Mouse (Mus musculus) limb, embryonic 11.5 days (tissue): ENCODE results near the gene Timm10b. TPM values are rescaled to one million over a fixed set of nuclear protein-coding genes. Genes with fewer than 3 reads are reported as not detected.

Experiments
- ATAC-seq: fragments of 200-750 bp; cut with Nextera tagmentation; 2 replicates; pipeline ENCODE4 v1.8.0; 2017; ENCODE audit warnings: low read depth; ENCODE audit not compliant: insufficient number of reproducible peaks, low FRiP score, low TSS enrichment
- DNase-seq: peaks from one replicate; pipeline ENCODE4 v3.0.0-alpha.2; 2015; ENCODE audit warnings: low spot score
- H3K27ac ChIP-seq: fragments of 300-500 bp; sonication (generic); replicated peaks from 2 replicates; pipeline ENCODE4 v1.5.1; 2014; ENCODE audit warnings: low read depth, mild to moderate bottlenecking, low read length
- H3K27me3 ChIP-seq: fragments of 300-500 bp; sonication (generic); 2 replicates; pipeline ENCODE4 v1.6.1; 2014; ENCODE audit warnings: mild to moderate bottlenecking, low read length, mixed read lengths; ENCODE audit not compliant: control insufficient read depth, insufficient read depth
- H3K36me3 ChIP-seq: fragments of 300-500 bp; sonication (generic); 2 replicates; pipeline ENCODE4 v1.6.1; 2014; ENCODE audit warnings: mild to moderate bottlenecking, low read length, moderate library complexity, mixed read lengths; ENCODE audit not compliant: control insufficient read depth, insufficient read depth
- H3K4me1 ChIP-seq: fragments of 300-500 bp; sonication (generic); 2 replicates; pipeline ENCODE4 v1.6.1; 2014; ENCODE audit warnings: low read length, mixed read lengths; ENCODE audit not compliant: control insufficient read depth, insufficient read depth
- H3K4me2 ChIP-seq: fragments of 300-500 bp; sonication (generic); 2 replicates; pipeline ENCODE4 v1.6.1; 2014; ENCODE audit warnings: low read depth, mild to moderate bottlenecking, moderate library complexity; ENCODE audit not compliant: severe bottlenecking
- H3K4me3 ChIP-seq: fragments of 300-500 bp; sonication (generic); 2 replicates; pipeline ENCODE4 v1.5.1; 2014; ENCODE audit warnings: low read depth, low read length
- H3K9ac ChIP-seq: fragments of 300-500 bp; sonication (generic); 2 replicates; pipeline ENCODE4 v1.6.1; 2014; ENCODE audit warnings: mild to moderate bottlenecking, low read length
- H3K9me3 ChIP-seq: fragments of 300-500 bp; sonication (generic); 2 replicates; pipeline ENCODE4 v1.6.1; 2016; ENCODE audit warnings: low read length; ENCODE audit not compliant: control insufficient read depth
- WGBS: fragments of 180-500 bp; shearing (Covaris S2); extraction: QIAGEN DNeasy Blood & Tissue Kit; methylation state at CpG from one replicate; pipeline ENCODE4 v1.1.7; 2014; 5-methylcytosine and 5-hydroxymethylcytosine counted together
- polyA plus RNA-seq: library from polyadenylated mRNA; unstranded; fragments of >200 nt; fragmentation: Nextera tagmentation; extraction: Ambion mirVana; gene quantifications from 2 replicates; pipeline ENCODE4 v1.2.1, GENCODE M21; 2014

Gene Timm10b
- polyA plus RNA-seq, 1 experiment from 2014 or later = 166 TPM

DNA sequence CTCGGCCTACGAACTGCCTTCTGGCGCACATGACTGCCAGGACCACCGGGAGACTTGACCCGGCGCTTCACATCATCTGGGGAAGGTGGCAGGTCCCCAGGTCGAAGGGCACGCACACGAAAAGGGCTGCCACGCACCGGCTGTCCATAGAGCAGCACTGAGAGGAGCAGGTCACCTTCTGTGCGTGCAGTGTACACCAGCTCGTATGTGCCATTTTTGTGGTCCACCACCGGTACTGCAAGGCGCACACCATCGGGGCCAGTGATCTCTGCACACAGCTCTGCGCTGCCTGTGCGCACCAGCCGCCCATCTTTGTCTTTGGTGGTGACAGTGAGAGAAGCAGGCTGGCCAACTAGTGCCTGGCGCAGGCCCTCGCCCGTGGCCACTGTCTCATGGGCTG is 22.0 kb upstream of the Timm10b start:
- DNase-seq = no peak
- 95% methylated on average over 22 of the region's 22 CpGs for WGBS
- H3K9ac ChIP-seq = no peak overlapping the region

DNA sequence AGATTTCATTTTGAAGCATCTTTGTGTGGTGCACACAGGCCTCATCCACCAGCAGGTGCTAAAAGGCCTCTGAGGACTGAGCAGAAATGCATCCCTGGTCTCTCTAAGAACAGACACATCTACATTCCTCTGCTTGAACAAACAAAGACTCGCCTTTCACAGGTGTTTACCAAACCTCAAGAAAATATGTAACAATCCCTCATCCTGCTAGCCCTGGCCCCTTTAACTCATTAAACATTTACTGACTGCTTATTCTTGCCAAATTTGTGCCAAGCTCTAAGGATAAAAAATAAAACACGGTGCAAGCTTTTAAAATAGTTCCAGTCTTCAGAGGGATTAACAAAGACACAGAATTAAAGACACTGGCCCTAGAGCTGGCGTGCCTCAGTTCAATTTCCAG is 20.2 kb upstream of the Timm10b start:
- 90% methylated on average over 3 of the region's 3 CpGs for WGBS
- no peaks in the 10 kb centered on the region for H3K9me3 ChIP-seq
- no peak overlapping the region for H3K4me2 ChIP-seq
- no peak overlapping the region for H3K4me3 ChIP-seq
- no peak for ATAC-seq
- DNase-seq = no peak
- no peaks in the 10 kb centered on the region for H3K27me3 ChIP-seq
- H3K36me3 ChIP-seq = peaks cover 2% of the 10 kb centered on the region
- no peaks in the 10 kb centered on the region for H3K4me1 ChIP-seq
- H3K27ac ChIP-seq = no peak overlapping the region
- no peak overlapping the region for H3K9ac ChIP-seq

More for the DNA sequence above, 22.0 kb upstream of the Timm10b start:
- no peaks in the 10 kb centered on the region for H3K4me1 ChIP-seq
- no peak for ATAC-seq
- no peaks in the 10 kb centered on the region for H3K9me3 ChIP-seq
- no peak overlapping the region for H3K27ac ChIP-seq
- no peaks in the 10 kb centered on the region for H3K27me3 ChIP-seq
- peaks cover 5% of the 10 kb centered on the region for H3K36me3 ChIP-seq
- H3K4me2 ChIP-seq = no peak overlapping the region
- no peak overlapping the region for H3K4me3 ChIP-seq

DNA sequence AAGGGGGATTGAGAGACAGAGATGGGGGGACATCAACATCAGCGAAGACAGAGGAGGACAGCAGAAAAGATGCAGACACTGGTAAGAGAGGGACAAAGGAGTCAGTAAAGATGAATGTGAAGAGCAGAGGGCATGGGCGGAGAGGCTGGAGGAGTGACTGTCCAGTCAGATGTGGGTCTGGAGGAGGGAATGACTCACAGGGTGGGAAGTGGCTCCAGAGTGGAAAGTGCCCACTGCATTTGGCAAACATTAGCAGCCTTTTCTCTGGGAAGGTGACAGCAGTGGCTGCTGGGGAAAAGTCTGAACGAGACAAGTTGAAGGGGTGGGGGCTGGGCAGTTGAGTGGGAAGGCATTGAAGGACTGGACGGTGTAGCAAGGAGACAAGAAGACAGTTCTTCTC is 18.8 kb upstream of the Timm10b start:
- DNase-seq = no peak
- 78% methylated on average over 4 of the region's 4 CpGs for WGBS

DNA sequence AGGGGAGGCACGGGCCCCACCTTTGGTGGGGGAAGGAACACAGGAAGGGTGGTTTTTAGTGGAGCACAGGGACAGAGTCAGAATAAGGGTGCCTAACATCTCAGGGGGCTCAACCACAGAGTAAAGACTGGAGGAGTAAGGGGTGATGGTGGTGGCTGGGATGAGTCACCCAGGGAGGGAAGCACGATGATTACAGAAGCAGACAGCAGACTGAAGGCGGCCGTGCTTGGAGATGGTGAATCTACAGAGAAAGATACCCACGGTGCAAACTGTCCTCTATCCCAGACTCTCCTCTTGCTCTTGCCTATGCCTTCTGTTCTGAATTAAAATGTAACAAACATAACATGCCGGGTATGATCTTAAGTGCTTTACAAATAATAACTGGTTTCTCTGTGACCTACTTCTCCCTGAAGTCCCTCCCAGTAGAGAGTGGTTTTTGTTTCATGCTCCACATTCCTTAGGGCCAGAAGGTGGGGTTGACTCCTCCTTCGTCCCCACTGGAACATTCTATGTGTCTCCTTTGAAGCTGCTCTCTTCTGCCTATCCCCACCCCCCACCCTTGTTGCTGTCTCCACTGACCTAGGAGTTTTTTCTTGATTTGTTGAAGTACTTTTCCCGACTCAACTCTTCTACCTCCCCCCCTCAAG is 18.1 kb upstream of the Timm10b start:
- Histone ChIP-seq H3K4me2 (no peak overlapping the region), H3K27ac (no peak overlapping the region), H3K36me3 (peaks cover 2% of the 10 kb centered on the region), H3K9ac (no peak overlapping the region), H3K27me3 (no peaks in the 10 kb centered on the region), H3K4me3 (no peak overlapping the region), H3K9me3 (no peaks in the 10 kb centered on the region), H3K4me1 (no peaks in the 10 kb centered on the region)
- DNase-seq (no peak), ATAC-seq (no peak)
- 81% methylated on average over 8 of the region's 8 CpGs for WGBS

More for the DNA sequence above, 18.8 kb upstream of the Timm10b start:
- no peaks in the 10 kb centered on the region for H3K4me1 ChIP-seq
- H3K9me3 ChIP-seq = no peaks in the 10 kb centered on the region
- H3K4me3 ChIP-seq = no peak overlapping the region
- H3K9ac ChIP-seq = no peak overlapping the region
- no peak for ATAC-seq
- H3K27ac ChIP-seq = no peak overlapping the region
- no peak overlapping the region for H3K4me2 ChIP-seq
- peaks cover 2% of the 10 kb centered on the region for H3K36me3 ChIP-seq
- H3K27me3 ChIP-seq = no peaks in the 10 kb centered on the region

DNA sequence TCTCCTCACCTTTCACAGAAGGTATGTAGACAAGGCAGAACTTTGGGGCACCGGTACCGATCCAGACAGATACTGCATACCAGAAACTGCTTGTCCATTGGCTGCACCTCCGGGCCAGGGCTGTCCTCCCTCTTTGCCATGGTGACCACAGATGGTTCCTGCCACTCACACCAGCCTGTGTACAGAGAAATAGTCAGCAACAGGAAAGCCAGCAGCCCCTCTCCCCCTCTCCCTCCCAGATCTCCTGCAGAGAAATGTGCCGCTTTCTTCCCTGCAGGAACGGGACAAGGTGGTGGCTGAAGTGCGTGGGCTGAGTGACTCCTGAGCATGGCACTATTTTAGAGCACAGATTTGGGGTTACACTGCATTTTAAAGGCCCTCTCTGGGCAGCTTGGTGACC is 14.5 kb upstream of the Timm10b start:
- no peaks in the 10 kb centered on the region; the same call in 1 of the 2 replicates for H3K36me3 ChIP-seq
- no peak overlapping the region for H3K4me2 ChIP-seq
- WGBS = 85% methylated on average over 6 of the region's 6 CpGs
- H3K27ac ChIP-seq = no peak overlapping the region
- DNase-seq (no peak), ATAC-seq (no peak)
- no peaks in the 10 kb centered on the region for H3K9me3 ChIP-seq
- H3K4me1 ChIP-seq = no peaks in the 10 kb centered on the region
- H3K9ac ChIP-seq = no peak overlapping the region
- H3K4me3 ChIP-seq = no peak overlapping the region
- no peaks in the 10 kb centered on the region for H3K27me3 ChIP-seq

DNA sequence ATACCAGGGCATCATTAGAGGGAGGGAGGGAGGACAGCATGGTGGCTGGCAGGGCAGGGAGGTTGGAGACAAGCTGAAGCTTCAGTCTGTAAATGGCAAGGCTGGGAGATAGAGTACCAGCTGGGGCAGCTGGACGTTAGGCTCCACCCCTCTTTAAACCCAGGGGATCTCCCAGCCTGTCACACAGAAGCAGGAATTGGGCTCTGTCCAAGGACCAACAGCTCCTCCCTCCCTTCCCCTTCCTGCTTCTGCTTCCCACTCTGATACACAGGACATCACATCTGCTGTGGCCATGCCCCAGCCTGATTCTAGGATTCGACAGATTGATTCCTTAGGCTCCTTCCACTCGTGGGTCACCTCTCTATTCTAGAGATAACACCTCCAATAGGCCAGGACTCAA is 11.2 kb upstream of the Timm10b start:
- 38% methylated on average over 3 of the region's 3 CpGs for WGBS
- DNase-seq = no peak

DNA sequence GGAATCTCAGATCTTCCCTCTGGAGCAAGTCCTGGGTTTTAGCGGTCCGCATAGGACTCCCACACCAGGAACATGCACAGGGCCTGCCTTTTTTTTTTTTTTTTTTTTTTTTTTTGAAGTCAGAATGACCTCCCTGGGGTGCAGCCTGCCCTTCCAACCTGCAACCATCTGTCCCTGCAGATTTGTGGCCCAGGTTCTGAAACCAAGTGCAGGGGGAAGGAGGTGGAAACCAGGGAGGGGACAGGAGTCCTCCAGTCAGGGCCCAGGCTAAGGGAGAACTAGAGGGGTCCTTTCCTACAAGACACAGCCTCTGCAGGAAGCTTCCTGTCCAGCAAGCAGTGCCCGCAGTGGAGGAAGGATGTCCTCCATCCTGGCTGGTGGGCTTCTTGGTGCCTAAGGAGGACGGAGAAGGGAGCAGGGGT is 7.3 kb upstream of the Timm10b start:
- Histone ChIP-seq H3K9ac (peak overlapping the region; percentile 35; the same call in 1 of the 2 replicates), H3K4me1 (peaks cover 3% of the 10 kb centered on the region; the same call in 1 of the 2 replicates), H3K4me3 (peak overlapping the region; percentile 77), H3K27me3 (no peaks in the 10 kb centered on the region), H3K27ac (no peak overlapping the region), H3K4me2 (peak overlapping the region; percentile 76), H3K36me3 (peaks cover 3% of the 10 kb centered on the region; the same call in 1 of the 2 replicates), H3K9me3 (no peaks in the 10 kb centered on the region)
- 27% methylated on average over 4 of the region's 4 CpGs for WGBS
- DNase-seq (peak; percentile 36), ATAC-seq (peak; percentile 8)

More for the DNA sequence above, 11.2 kb upstream of the Timm10b start:
- Histone ChIP-seq H3K36me3 (no peaks in the 10 kb centered on the region; the same call in 1 of the 2 replicates), H3K9ac (no peak overlapping the region), H3K27me3 (no peaks in the 10 kb centered on the region), H3K4me2 (no peak overlapping the region), H3K9me3 (no peaks in the 10 kb centered on the region), H3K27ac (no peak overlapping the region), H3K4me1 (no peaks in the 10 kb centered on the region), H3K4me3 (no peak overlapping the region)
- no peak for ATAC-seq

DNA sequence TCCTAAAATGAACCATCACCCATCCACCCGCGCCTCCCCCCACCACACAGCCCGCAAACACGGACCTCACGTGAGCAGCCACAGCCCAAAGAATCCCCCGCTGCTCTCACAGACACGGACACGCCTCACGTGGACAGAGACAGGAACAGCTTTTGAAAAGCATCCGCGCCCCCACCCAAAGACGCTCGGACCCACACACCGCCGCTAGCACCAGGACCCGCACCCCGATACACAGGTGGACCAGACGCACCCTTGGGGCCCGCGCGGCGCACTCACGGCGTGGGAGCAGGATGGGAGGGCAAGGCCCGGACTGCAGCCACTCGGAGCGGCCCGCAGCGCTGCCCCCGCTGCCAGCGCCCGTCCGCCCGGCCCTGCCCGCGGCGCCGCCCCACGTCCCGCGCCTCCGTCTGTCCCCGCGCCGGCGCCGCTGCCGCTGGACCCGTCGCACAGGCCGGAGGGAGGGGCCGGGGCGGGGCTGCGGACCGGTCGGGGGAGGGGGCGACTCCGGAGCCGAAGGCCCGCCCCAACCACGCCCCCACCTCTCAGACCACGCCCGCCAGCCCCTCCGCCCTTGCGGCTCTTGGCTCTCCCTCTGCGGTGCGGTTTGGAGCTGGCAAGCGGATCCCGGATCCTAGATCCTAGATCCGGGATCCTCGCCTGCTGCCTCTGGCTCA is 6.6 kb upstream of the Timm10b start, which contains the start of gene Trim3:
Trim3 (minus strand) TSS at position 445 of the 674 bp plus-strand sequence.
- H3K36me3 ChIP-seq = peaks cover 4% of the 10 kb centered on the region; the same call in 1 of the 2 replicates
- H3K4me1 ChIP-seq = peaks cover 3% of the 10 kb centered on the region; the same call in 1 of the 2 replicates
- H3K4me3 ChIP-seq = peak within 1 kb of the TSS; percentile 77
- H3K9me3 ChIP-seq = no peaks in the 10 kb centered on the region
- 1% methylated on average over 51 of the region's 71 CpGs for WGBS
- peak within 1 kb of the TSS; percentile 83 for H3K9ac ChIP-seq
- DNase-seq (peak; percentile 92), ATAC-seq (peak; percentile 90)
- peak within 1 kb of the TSS; percentile 76 for H3K4me2 ChIP-seq
- no peaks in the 10 kb centered on the region for H3K27me3 ChIP-seq
- no peak within 1 kb of the TSS for H3K27ac ChIP-seq
